Mouse (Mus musculus) granulocyte monocyte progenitor cell, adult 5-6 weeks (primary cell): ENCODE results near the gene Tnfsf14. TPM values are rescaled to one million over a fixed set of nuclear protein-coding genes. Genes with fewer than 3 reads are reported as not detected.

Source experiments
- ATAC-seq: replicated peaks from 2 replicates; pipeline ENCODE4 v1.8.0; 2016; ENCODE audit warnings: mild to moderate bottlenecking, moderate TSS enrichment, inconsistent platforms; ENCODE audit not compliant: poor library complexity, severe bottlenecking
- total RNA-seq, 2 experiments: library from RNA; stranded (forward) in 1 of 2; stranded (reverse) in 1 of 2; fragments of 200-712, 200-1000 nt in 1 of 2; fragments of >200 nt in 1 of 2; fragmentation: Nextera tagmentation in 1 of 2; gene quantifications; 2 replicates each; pipeline ENCODE4 v1.2.3; 2014 to 2017

Tnfsf14 gene
- total RNA-seq, 2 experiments from 2014 or later = 5.8 to 6.4 TPM

GRCm38 (mm10) chr17:57209330-57209729, 15.4 kb upstream of the Tnfsf14 start:
- ATAC-seq = peak; percentile 25; the same call in 1 of the 2 replicates

- no peak for ATAC-seq
Observed at GRCm38 (mm10) chr17:57207938-57208337, 14.0 kb upstream of the Tnfsf14 start.

- no peak for ATAC-seq
Observed at GRCm38 (mm10) chr17:57201841-57202724, 8.1 kb upstream of the Tnfsf14 start.

- ATAC-seq = peak; percentile 51
Observed at GRCm38 (mm10) chr17:57198252-57198651, 4.3 kb upstream of the Tnfsf14 start.

GRCm38 (mm10) chr17:57195326-57196010, 1.5 kb upstream of the Tnfsf14 start:
- no peak for ATAC-seq

- peak; percentile 4; the same call in 1 of the 2 replicates for ATAC-seq
Observed at GRCm38 (mm10) chr17:57194771-57195170, 794 bp upstream of the Tnfsf14 start.

- ATAC-seq = peak; percentile 69
Observed at GRCm38 (mm10) chr17:57188510-57189192, 5.3 kb downstream of the Tnfsf14 start.

GRCm38 (mm10) chr17:57185641-57186040, 8.3 kb downstream of the Tnfsf14 start:
- ATAC-seq = no peak

GRCm38 (mm10) chr17:57182871-57183270, 11.1 kb downstream of the Tnfsf14 start:
- peak; percentile 64 for ATAC-seq

- peak; percentile 73 for ATAC-seq
Observed at GRCm38 (mm10) chr17:57180363-57180762, 13.6 kb downstream of the Tnfsf14 start.

- 0 out of 2 replicates have a peak, but pooled peaks have one; percentile 17 for ATAC-seq
Observed at GRCm38 (mm10) chr17:57173351-57173750, 20.6 kb downstream of the Tnfsf14 start.

- ATAC-seq = peak; percentile 22; the same call in 1 of the 2 replicates
Observed at GRCm38 (mm10) chr17:57172378-57172777, 21.6 kb downstream of the Tnfsf14 start.

- ATAC-seq = no peak
Observed at GRCm38 (mm10) chr17:57170616-57171260, 23.2 kb downstream of the Tnfsf14 start.

- peak; percentile 94 for ATAC-seq
Observed at GRCm38 (mm10) chr17:57166800-57167791, 26.9 kb downstream of the Tnfsf14 start.

GRCm38 (mm10) chr17:57153787-57154186, 40.2 kb downstream of the Tnfsf14 start:
- ATAC-seq = no peak

GRCm38 (mm10) chr17:57153006-57153405, 41.0 kb downstream of the Tnfsf14 start:
- ATAC-seq = peak; percentile 79

GRCm38 (mm10) chr17:57148994-57149803, 44.8 kb downstream of the Tnfsf14 start, which contains the start of gene Cd70:
Cd70 (minus strand) TSS chr17:57149777.
- ATAC-seq = peak; percentile 37

- no peak for ATAC-seq
Observed at GRCm38 (mm10) chr17:57148343-57148742, 45.6 kb downstream of the Tnfsf14 start.
